Mouse (Mus musculus): ENCODE results near the gene Akr1b7.
"Not testable (repeated sequence)": the region's sequence is repeated elsewhere in the genome, so short reads cannot be mapped to it uniquely, and the experiment has no call there.

The Akr1b7 gene

DNA sequence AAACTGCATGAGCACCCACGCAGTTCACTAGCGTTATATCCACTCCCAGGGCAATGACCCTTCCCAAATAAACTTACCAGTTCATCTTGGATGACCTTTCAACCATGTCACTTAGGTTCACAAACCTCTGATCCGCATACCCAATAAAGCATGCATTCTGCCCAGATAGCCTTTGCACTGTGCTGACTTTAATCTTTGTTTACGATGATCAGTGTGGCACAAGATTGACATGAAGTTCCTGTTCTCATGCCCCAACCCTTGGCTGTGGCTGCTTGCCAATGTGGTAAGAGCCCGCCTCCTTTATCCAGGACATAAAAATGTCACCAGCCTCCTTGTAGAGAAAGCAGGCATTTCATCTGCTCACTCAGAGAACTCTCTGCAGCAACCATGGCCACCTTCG lies at the start of gene Akr1b7:
Gene Akr1b7 (plus strand): TSS at position 312 of the 400 bp plus-strand sequence.
- no peak for DNase-seq

DNA sequence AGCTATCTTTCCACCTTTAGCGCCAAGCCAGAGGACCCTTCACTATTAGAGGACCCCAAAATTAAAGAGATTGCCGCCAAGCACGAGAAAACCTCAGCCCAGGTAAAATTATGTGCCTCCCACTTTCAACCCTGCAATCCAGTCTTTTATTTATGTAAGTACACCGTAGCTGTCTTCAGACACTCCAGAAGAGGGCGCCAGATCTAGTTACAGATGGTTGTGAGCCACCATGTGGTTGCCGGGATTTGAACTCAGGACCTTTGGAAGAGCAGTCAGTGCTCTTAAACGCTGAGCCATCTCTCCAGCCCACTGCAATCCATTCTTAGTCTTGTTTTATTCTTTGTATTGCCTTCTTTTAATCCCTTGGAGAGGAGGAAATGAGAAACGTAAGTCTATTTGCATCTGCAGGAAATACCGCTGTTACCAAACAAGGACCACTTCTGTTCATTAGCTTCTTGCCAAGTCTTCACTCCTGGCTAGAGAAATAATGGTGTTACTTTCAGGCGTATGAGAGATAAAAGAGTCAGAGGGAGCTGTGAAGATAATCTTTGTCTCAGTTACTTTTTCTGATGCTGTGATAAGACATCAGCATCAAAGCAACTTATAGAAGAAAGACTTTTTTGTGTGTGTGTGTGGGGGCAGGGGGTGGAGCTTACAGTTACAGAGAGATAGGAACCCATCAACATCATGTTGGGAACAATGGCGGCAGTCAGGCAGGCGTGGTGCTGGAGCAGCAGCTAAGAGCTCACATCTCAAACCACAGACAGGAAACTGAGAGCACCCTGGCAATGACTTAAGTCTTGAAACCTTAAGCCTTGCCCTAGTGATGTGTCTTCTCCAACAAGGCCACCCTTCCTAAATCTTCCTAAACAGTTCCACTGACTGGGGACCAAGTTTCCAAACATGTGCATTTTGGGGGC lies 47.7 kb upstream of the Akr1b7 start:
- DNase-seq = no peak

DNA sequence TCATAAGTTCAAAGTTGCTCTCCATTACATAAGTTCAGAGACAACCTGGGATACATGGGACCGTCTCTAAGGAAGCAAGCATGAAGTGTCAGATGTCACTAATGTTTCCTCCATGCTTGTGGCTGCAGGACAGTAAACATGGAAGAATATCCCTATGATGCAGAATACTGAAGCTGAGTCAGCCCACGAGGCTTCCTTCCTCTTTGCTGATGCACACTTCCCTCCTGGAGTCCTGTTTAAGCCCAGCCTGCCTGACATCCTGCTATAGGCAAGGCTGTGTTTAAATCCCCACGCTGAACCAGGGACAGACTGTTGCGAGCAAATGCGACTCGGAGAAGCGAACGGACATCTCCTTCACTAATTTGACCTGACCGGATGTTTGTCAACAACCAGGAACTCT lies 44.1 kb upstream of the Akr1b7 start:
- DNase-seq = no peak

DNA sequence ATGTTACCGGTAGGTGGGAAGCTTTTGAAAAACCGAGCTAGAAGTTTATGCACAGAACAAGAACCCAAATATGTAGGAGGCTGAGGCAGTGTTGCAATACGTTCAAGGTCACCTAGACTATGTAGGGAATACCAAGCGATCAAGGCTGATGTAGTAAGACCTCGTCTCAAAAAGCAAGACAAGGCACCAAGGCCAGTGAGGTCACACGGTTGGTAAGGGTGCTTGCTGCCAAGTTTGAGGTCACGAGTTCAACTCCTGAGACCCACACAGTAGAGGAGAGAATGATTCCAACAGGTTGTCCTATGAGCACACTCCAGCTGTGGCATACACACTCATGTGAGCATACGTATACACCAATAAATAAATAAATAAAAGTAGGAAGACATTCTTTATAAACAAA lies 42.1 kb upstream of the Akr1b7 start:
- no peak for DNase-seq

DNA sequence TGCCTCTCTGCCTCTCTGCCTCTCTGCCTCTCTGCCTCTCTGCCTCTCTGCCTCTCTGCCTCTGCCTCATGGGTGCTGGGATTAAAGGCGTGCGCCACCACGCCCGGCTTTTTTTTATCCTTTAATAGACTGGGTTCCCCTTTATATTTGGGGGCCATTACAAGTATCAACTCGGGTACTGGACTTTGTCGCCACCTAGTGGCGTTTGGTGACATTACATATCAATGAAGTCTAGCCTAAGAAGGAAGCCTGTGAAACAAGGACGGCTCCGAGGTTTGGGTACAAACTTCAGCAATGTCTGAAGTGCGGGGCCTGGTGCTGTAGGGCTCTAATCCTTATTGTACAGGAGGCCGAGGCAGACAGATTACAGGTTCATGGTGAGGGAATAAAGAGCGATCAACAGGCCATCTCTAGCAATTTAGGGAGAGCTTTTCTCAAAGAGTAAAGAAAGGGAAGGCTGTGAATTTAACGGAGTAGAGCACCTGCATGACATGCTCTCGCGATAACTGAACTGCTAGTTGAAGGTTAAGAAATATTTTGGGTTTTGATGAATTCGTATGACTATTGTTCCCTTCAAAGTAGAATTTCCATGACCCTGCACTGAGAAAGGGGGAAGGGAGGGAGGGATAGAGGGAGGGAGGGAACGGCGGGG lies 40.3 kb upstream of the Akr1b7 start:
- DNase-seq = peak; percentile 79

DNA sequence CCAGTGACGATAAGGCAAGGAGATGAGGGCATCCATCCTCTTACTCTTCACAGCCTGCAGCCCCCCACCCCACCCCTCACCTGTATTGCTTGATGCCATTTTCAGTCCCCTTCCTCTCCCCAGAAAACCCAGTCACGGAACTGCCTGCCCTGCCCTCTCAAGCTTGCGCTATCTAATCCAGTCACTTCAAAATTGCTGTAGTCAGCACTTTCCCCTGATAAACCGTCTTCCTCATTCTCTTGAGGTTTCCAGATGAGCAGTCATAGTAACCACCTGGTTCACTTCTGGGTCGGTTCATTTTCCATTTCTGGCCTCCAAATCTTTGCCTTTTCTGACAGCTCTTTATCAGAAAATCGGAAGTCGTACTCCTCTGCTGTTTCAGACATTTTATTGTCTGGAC lies 38.3 kb upstream of the Akr1b7 start:
- DNase-seq = no peak

DNA sequence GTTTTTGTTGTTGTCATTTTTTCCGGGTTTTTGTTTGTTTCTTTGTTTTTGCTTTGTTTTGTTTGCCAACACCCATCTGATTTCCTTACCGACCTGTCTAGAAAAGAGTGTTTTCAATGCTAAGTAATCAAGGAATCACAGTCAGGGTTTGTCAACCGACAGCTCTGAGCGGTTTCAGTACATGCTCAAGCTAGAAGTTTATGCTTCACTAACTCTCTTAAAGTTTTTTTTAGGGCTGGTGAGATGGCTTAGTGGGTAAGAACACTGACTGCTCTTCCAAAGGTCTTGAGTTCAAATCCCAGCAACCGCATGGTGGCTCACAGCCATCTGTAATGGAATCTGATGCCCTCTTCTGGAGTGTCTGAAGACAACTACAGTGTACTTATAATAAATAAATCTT lies 36.2 kb upstream of the Akr1b7 start:
- not testable (repeated sequence) for DNase-seq

DNA sequence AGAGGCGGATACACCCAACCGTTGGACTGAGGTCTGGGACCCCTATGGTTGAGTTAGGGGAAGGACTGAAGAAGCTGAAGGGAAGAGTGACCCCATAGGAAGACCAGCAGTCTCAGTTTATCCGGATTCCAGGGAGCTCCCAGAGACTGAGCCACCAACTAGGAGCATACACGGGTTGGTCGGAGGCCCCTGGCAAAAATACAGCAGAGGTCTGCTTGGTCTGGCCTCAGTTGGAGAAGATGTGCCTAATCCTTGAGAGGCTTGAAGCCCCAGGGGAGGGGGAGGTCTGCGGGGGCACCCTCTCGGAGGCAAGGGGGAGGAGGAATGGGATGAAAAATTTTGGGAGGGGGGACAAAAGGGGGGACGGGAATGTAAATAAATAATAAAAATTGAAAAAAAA lies 28.7 kb upstream of the Akr1b7 start:
- no peak for DNase-seq

DNA sequence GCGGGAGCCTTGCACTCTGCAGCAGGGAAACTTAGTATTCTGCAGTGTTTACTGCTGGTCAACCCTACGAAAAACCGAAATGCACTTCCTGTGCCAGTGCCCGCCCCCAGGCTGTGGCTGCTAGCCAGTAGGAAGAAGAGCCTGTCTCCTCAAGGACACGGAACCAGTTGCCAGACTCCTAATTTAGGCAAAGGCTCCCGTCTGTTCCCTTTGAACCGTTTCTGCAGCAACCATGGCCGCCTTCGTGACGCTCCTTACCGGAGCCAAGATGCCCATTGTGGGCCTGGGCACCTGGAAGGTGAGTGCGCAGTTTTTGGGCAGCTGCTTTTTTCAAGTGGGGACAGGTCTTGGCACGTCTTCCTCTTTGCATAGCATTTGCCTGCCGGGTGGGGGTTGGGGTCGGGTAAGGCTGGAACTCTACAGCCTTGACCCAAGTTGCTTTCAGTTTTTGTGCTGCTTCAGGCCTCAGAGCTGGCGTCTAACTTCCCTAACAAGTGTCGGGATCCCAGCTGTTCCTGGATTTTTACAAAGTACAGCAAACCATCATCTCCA lies 27.9 kb upstream of the Akr1b7 start, which contains the start of gene Akr1b10:
Gene Akr1b10 (plus strand): TSS at position 109 of the 552 bp plus-strand sequence.
- peak; percentile 78 for DNase-seq

DNA sequence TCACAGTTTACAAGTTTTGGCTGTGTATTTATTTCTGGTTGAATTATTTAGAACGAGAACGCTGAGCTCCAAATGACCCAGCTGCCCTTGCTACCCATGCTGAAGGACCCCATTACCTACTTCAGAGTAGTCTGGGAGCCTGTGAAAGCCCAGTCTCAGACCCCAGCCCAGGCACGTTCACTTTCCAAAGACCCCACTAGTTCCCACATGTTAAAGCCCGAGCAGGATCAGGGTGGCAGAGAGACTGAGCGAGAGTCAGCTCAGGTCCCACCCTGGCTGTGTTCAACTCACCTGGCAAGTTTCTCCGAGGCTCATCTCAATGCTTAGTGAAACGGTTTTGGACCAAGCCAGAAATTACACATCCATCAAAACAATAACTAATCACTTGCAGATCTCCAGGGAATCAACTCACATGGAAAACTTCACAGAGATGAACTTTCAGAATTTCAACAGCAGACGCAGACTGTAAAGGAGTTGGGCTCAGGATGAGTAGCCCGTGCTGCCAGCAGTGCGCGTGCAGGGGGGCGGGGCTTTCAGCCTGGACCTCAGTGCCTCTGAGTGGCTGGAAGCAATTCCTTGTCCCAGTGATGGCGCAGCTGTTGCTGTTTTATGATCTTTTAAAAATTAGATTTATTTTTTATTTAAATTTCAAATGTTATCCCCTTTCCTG lies 27.3 kb upstream of the Akr1b7 start:
- peak; percentile 26 for DNase-seq

DNA sequence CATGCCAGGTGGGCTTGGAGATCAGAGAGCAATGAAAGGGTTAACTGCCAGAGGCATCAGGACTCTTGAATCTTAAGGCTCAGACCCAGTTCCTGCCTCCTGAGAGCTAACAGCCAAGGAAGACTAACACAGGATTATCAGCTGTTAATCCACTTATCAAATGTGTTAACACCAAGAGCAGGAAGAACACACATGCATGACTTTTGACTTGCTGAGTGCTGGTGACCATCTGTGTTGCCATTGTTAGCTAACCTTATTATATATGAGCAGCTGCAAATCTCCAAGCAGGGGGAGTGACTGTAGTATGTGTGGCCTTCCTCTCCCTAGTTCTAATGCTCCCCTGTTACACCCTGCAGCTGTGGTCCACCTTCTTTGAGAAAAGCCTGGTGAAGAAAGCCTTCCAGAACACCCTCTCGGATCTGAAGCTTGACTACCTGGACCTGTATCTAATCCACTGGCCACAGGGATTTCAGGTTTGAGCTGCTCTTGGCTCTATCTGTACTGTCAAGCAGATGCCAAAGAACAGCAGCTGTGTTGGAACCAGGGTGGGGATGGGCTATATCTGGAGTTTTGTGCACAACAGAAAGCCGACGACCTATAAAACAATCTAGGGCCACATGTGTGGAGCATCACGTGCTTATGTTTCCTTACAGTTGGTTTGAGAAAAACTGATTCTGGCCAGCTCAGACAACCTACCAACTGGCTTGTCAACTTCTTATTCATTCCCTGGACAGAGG lies 23.5 kb upstream of the Akr1b7 start:
- no peak for DNase-seq

DNA sequence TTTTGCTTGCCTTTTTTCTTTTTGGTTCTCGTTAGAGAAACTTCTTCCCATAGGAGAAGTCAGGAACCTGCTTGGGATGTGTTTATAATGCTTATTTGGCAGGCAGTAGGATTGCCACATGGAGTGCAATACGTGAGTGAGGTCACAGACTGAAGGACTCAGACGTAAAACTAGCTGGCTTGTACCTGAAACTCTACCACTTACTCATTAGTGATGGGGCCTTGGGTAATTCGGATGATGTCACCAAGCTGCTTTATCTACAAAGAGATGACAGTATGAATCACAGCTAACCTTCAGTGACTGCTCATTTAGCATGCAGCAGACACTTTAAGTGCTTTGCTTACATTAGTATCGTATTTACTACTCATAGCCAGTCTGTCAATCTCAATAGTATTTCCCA lies 16.2 kb upstream of the Akr1b7 start:
- no peak for DNase-seq

DNA sequence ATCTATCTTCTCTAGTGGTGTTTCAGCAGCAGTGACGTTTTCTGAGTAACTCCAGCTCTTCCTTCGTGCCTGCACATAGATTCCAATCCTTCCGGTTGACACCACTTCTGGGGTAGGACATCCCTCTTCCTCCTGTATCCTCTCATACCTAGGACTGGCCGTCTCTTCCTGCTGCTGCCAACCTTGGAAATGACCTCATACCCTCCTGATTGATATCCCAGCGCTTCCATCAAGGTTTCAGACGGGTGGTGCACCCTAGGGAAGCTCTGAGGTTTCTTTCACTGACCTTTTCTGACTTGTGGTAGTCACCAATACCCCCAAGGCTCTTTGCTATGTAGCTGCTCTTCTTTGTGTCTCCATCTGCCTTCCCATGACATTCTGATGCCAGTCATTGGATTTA lies 13.7 kb upstream of the Akr1b7 start:
- no peak for DNase-seq

DNA sequence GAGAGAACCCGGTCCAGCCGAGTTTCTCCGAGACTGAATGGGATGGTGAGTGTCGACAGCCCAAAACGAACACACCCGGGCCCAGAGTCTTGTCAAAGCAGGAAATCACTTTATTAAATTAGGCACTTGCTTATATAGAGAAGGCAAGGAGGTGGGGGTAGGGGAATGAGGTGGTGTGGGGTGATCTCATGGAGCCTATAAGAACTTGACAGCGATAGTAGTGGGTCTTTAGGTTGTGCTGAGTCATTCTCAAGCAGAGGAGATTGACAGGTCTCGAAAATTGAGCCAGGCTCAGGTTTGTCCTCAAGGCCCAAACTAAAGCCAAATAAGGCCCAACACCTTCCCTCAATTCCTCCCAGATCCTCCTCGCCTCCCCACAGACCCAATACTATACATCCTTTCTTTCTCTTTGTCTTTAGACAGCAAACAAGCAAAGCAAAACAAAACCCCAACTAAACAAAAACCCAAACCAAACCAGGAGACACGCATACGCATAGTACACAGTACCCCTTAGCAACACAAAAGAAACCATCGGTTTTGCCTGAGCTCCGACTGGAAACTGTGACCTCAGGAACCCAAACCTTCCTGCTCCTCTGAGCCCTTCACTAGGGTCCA lies 12.4 kb upstream of the Akr1b7 start:
- no peak for DNase-seq

DNA sequence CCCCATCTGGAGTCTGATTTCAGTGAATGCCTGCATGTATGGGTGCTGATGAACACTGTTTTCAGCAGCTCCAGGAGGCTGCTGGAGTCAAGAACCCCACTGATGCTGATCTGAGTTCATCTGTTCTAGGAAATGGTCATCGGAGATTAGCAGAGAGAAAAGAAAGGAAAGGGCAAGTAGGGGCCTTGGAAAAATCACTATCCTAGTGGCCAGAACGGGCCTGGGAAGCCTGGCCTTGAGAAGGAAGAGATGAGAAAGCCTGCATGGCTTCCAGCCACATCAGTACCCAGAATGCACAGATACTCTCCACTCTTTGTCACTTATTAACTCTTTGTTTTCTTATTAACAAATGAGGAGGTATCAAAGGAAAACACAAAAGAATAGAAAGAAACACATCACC lies 11.4 kb upstream of the Akr1b7 start:
- DNase-seq = no peak

DNA sequence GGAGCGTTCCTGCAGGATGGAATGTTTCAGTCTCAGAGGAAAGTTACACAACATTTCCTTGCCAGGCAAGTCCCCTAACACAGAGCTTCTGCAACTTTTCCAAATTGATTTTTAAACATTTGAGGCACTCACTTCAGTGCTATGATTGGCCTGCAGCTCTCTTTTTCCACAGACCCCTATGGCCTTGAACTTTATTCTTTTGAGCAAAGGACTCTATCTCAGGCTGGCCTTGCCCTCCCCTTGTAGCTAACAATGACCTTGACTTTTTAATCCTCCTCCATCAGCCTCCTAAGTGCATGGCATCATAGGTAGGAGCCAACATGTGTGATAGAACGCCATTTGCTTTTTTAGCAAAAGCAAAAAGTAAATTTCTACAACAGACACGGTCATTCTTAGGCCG lies 5.4 kb upstream of the Akr1b7 start:
- DNase-seq = no peak

DNA sequence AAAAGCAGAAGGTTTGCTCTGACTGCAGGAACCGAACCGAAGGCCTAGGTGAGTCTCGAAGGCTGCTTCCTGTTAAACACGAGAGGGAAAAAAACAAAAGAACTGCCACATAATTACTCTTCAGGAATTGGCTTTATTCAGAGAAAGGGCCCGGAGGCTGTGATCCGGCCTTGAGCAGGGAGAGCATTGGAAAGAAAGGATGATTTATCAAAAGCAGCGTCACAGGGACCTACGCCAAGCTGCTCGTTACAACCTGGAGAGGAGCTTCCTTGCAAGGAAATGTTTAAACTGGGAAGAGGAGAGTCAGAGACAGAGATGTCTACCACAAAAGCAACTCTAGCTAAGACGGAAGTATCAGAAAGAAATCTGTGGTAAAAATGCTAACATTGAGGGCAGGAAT lies 4.7 kb upstream of the Akr1b7 start:
- DNase-seq = no peak

DNA sequence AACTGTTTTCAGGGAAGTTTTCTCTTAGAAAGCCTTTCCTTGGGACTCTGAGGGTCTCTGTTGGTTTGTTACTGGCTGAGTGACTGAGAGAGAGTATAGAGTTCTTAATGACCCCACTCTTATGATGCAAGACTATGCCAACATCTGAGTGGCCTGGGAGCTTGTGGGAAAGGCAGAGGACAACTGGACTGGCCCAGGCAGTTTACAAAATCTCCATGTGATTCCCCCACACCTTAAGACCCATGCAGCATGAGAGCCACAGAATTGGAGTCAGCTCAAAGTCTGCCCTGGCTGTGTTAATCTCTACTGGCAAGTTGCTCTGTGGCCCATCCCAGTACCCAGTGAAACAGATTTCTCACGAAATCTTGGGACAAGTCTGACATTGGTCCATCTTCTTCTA lies 554 bp downstream of the Akr1b7 start:
- no peak for DNase-seq

DNA sequence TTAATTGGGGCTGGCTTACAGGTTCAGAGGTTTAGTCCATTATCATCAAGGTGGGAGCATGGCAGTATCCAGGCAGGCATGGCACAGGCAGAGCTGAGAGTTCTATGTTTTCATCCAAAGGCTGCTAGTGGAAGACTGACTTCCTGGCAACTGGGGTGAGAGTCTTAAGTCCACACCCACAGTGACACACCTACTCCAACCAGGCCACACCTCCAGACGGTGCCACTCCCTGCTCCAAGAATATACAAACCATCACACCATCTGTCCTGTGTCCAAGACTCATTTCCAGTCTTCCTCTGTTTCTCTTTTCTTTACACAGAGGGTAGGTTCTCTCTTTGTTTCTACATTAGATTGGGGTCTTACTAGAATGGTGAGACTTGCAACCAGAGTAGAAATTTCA lies 1.3 kb downstream of the Akr1b7 start:
- not testable (repeated sequence) for DNase-seq

DNA sequence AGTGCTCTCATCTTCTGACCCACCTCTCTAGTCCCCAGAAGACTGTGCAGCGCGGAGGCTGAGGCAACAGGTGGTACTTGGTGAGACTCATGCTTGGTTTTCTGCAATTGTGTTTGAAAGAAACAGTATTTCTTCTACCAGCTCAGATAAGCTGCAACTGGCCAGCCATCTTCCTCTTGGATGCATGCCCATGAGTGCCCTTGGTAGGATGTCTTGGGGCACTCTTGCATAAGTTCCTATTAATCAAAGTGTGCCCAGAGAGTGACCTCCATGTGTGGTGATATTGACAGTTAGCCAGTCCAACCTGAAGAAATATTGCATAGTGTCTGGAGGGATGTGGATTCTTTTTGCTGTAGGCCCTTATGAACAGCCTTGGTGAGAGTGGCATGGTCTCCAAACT lies 4.4 kb downstream of the Akr1b7 start:
- DNase-seq = no peak

DNA sequence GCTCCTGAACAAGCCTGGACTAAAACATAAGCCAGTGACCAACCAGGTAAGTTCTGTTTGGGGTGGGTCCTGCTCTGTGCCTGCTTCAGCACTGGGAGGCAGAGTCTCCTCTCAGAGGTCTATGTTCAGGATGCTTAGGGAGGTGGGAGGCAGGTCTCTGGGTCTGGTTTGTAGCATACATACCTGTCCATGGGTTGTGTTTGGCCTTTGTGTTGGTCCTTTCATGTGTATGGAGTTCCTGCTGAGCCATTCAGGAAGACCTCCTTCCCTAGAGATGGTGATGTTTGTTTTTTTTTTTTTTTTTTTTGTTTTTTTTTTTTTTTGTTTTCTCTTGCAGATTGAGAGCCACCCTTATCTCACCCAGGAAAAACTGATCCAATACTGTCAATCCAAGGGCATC lies 6.9 kb downstream of the Akr1b7 start:
- DNase-seq = no peak

DNA sequence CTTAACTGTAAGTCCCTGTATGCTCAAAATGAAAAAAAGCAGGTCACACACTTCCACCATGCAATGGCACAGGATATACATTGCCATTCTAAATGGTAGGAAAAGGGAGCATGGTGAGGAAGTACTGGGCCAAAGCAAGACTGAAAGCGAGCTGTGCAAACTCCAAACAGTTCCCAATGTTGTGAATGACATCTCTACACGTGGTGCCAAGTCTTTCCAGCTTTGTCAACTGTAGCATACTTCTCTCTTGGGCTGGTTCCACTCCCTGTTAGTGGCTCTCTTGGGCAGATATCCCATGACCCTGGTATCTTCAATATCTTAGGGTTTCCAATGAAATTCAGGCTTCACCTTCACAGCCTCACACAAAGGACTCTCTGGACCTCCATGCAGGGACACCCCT lies 26.9 kb downstream of the Akr1b7 start:
- DNase-seq = no peak

All from right cerebral cortex, postnatal 14 days (tissue).